Comparison of ENCODE assay signal across 15 mouse cellular contexts in genomic region chr9:13315393-13315792, GRCm38 (mm10). TPM values are rescaled to one million over a fixed set of nuclear protein-coding genes. Genes with fewer than 3 reads are reported as not detected.
DNase-seq lines count a peak whose midpoint lies in the region; ATAC-seq and TF ChIP-seq lines count a peak whose summit lies in the region.
"Had no signal": no experiment of that assay in that cellular context is flagged by ENCODE, and none has a peak within 500 bp of the region (broad histone marks: within the 10 kb centered on the region; RNA-seq: fewer than 3 reads in every experiment).

No protein-coding gene starts in this region.

- DNase-seq in heart, adult 2 months, result no peak
- DNase-seq in heart, adult 8-10 months (ENCODE audit: low spot score), result no peak
- no peak for DNase-seq in cerebellum, postnatal 14 days
- DNase-seq: B cell, adult 2 months; kidney, postnatal 14 days; midbrain, embryonic 14.5 days; right cerebral cortex, adult 18-20 months; thymus, postnatal 25 days had no signal

- peaks cover 4% of the 10 kb centered on the region for H3K36me3 ChIP-seq in heart, adult 2 months (ENCODE audit: control insufficient read depth, insufficient read depth, low read length)
- no peaks in the 10 kb centered on the region for H3K36me3 ChIP-seq in kidney, embryonic 15.5 days
- H3K36me3 ChIP-seq in kidney, embryonic 16.5 days (ENCODE audit: insufficient read depth, low read length), result no peaks in the 10 kb centered on the region
- no peaks in the 10 kb centered on the region for H3K36me3 ChIP-seq in embryonic facial prominence, embryonic 15.5 days
- H3K36me3 ChIP-seq in lung, embryonic 16.5 days (ENCODE audit: control insufficient read depth, insufficient read depth, low read length), result no peaks in the 10 kb centered on the region
- H3K36me3 ChIP-seq: embryonic facial prominence, embryonic 12.5 days; liver, embryonic 12.5 days had no signal

- no peak for TF ChIP-seq CTCF in heart, adult 2 months (IDR thresholded peaks at IDR 0.05)

- H3K9me3 ChIP-seq in kidney, embryonic 15.5 days (replicated peaks), result no peaks in the 10 kb centered on the region
- no peaks in the 10 kb centered on the region for H3K9me3 ChIP-seq in kidney, embryonic 16.5 days (ENCODE audit: low read length)
- no peaks in the 10 kb centered on the region for H3K9me3 ChIP-seq in embryonic facial prominence, embryonic 15.5 days (replicated peaks)
- no peaks in the 10 kb centered on the region for H3K9me3 ChIP-seq in lung, embryonic 16.5 days (ENCODE audit: control insufficient read depth, low read length)
- H3K9me3 ChIP-seq: embryonic facial prominence, embryonic 12.5 days; forebrain, embryonic 13.5 days; liver, embryonic 12.5 days had no signal

- TF ChIP-seq POLR2A in heart, adult 2 months (IDR thresholded peaks at IDR 0.05; ENCODE audit: insufficient read depth, low read depth, low read length), result no peak

- ATAC-seq in kidney, embryonic 15.5 days (replicated peaks; ENCODE audit: low FRiP score), result no peak
- ATAC-seq in kidney, embryonic 16.5 days (ENCODE audit: low FRiP score, low TSS enrichment), result no peak
- no peak for ATAC-seq in embryonic facial prominence, embryonic 15.5 days (ENCODE audit: insufficient number of reproducible peaks, low FRiP score, low TSS enrichment, low read depth)
- ATAC-seq in lung, embryonic 16.5 days (ENCODE audit: low read depth), result peak; percentile 45
- ATAC-seq: forebrain, embryonic 13.5 days; liver, embryonic 12.5 days had no signal

- H3K4me3 ChIP-seq in heart, adult 2 months, result no peak overlapping the region
- H3K4me3 ChIP-seq in kidney, embryonic 15.5 days (replicated peaks), result no peak overlapping the region
- H3K4me3 ChIP-seq in kidney, embryonic 16.5 days (ENCODE audit: low read length), result no peak overlapping the region
- no peak overlapping the region for H3K4me3 ChIP-seq in embryonic facial prominence, embryonic 15.5 days (replicated peaks)
- no peak overlapping the region for H3K4me3 ChIP-seq in lung, embryonic 16.5 days (ENCODE audit: low read length)
- H3K4me3 ChIP-seq: embryonic facial prominence, embryonic 12.5 days; forebrain, embryonic 13.5 days; liver, embryonic 12.5 days had no signal

- no peak overlapping the region for H3K9ac ChIP-seq in heart, adult 2 months (ENCODE audit: low read depth, low read length)
- no peak overlapping the region for H3K9ac ChIP-seq in kidney, embryonic 15.5 days
- no peak overlapping the region for H3K9ac ChIP-seq in kidney, embryonic 16.5 days (replicated peaks; ENCODE audit: low read length)
- H3K9ac ChIP-seq in embryonic facial prominence, embryonic 15.5 days, result no peak overlapping the region
- H3K9ac ChIP-seq in lung, embryonic 16.5 days (ENCODE audit: low read length), result no peak overlapping the region
- H3K9ac ChIP-seq: embryonic facial prominence, embryonic 12.5 days; forebrain, embryonic 13.5 days; liver, embryonic 12.5 days had no signal

- no peaks in the 10 kb centered on the region for H3K27me3 ChIP-seq in heart, adult 2 months (ENCODE audit: control insufficient read depth, insufficient read depth, low read length)
- no peaks in the 10 kb centered on the region for H3K27me3 ChIP-seq in kidney, embryonic 15.5 days
- H3K27me3 ChIP-seq in kidney, embryonic 16.5 days (ENCODE audit: insufficient read depth, low read length), result no peaks in the 10 kb centered on the region
- no peaks in the 10 kb centered on the region for H3K27me3 ChIP-seq in embryonic facial prominence, embryonic 15.5 days
- no peaks in the 10 kb centered on the region for H3K27me3 ChIP-seq in lung, embryonic 16.5 days (ENCODE audit: control insufficient read depth, insufficient read depth, low read depth, low read length)
- H3K27me3 ChIP-seq: embryonic facial prominence, embryonic 12.5 days; forebrain, embryonic 13.5 days; liver, embryonic 12.5 days had no signal

- WGBS in heart, adult 2 months, result 56% methylated on average over 5 of the region's 5 CpGs
- WGBS in kidney, embryonic 15.5 days, result 72% methylated on average over 5 of the region's 5 CpGs
- 62% methylated on average over 5 of the region's 5 CpGs for WGBS in kidney, embryonic 16.5 days
- 58% methylated on average over 5 of the region's 5 CpGs for WGBS in embryonic facial prominence, embryonic 15.5 days
- 46% methylated on average over 5 of the region's 5 CpGs for WGBS in lung, embryonic 16.5 days

- peak overlapping the region; percentile 6; the same call in 1 of the 2 replicates for H3K27ac ChIP-seq in heart, adult 2 months
- H3K27ac ChIP-seq in kidney, embryonic 15.5 days, result 0 out of 2 replicates have a peak overlapping the region, but pooled peaks have one; percentile 11
- no peak overlapping the region for H3K27ac ChIP-seq in kidney, embryonic 16.5 days (ENCODE audit: low read length)
- peak overlapping the region; percentile 60 for H3K27ac ChIP-seq in embryonic facial prominence, embryonic 15.5 days (replicated peaks)
- H3K27ac ChIP-seq in lung, embryonic 16.5 days (ENCODE audit: low read length), result peak overlapping the region; percentile 51; the same call in 1 of the 2 replicates
- H3K27ac ChIP-seq: embryonic facial prominence, embryonic 12.5 days; forebrain, embryonic 13.5 days; liver, embryonic 12.5 days had no signal

- intact Hi-C loops in heart, adult 2 months (cut with DNase I), result no loop called here

- H3K79me2 ChIP-seq in heart, adult 2 months (replicated peaks; ENCODE audit: control insufficient read depth, insufficient read depth, low read length), result peaks cover 3% of the 10 kb centered on the region; the same call in 1 of the 2 replicates

- no peak for TF ChIP-seq EP300 in heart, adult 2 months (IDR thresholded peaks at IDR 0.05; ENCODE audit: insufficient read depth, low read depth, low read length)

- no peak overlapping the region for H3K4me2 ChIP-seq in kidney, embryonic 15.5 days
- no peak overlapping the region for H3K4me2 ChIP-seq in kidney, embryonic 16.5 days (replicated peaks; ENCODE audit: low read depth, low read length)
- no peak overlapping the region for H3K4me2 ChIP-seq in embryonic facial prominence, embryonic 15.5 days (replicated peaks)
- no peak overlapping the region for H3K4me2 ChIP-seq in lung, embryonic 16.5 days (ENCODE audit: low read depth, low read length)
- H3K4me2 ChIP-seq: embryonic facial prominence, embryonic 12.5 days; forebrain, embryonic 13.5 days; liver, embryonic 12.5 days had no signal

- H3K4me1 ChIP-seq in heart, adult 2 months (ENCODE audit: control insufficient read depth, insufficient read depth, low read length), result peaks cover 14% of the 10 kb centered on the region
- peaks cover 12% of the 10 kb centered on the region; the same call in 1 of the 2 replicates for H3K4me1 ChIP-seq in kidney, embryonic 15.5 days
- H3K4me1 ChIP-seq in kidney, embryonic 16.5 days (ENCODE audit: insufficient read depth, low read length), result 0 out of 2 replicates have a peak, but pooled peaks cover 4% of the 10 kb centered on the region
- H3K4me1 ChIP-seq in embryonic facial prominence, embryonic 15.5 days, result peaks cover 20% of the 10 kb centered on the region
- peaks cover 17% of the 10 kb centered on the region for H3K4me1 ChIP-seq in lung, embryonic 16.5 days (replicated peaks; ENCODE audit: control insufficient read depth, insufficient read depth, low read length)
- H3K4me1 ChIP-seq: liver, embryonic 12.5 days had no signal

RNA-seq across cellular contexts. Expression of gene Maml2, which starts 17.6 kb away (rescaled TPM):
- total RNA-seq in heart, adult 2 months (2021), result 1 to 10 TPM; 5.7 to 6.5 TPM
- polyA plus RNA-seq in heart, adult 2 months (2012; rRNA removed), result 4.8 and 6.2 TPM in 2 replicates
- 1 to 10 TPM; 5.0 to 6.1 (median 5.2) TPM for total RNA-seq in heart, adult 8-10 months (2022)
- polyA plus RNA-seq in kidney, embryonic 15.5 days (2015; fragmentation: Nextera tagmentation; extraction: Ambion mirVana), result 10.5 and 11.4 TPM in 2 replicates
- polyA plus RNA-seq in kidney, embryonic 16.5 days (2015; fragmentation: Nextera tagmentation; extraction: Ambion mirVana), result 10.0 and 12.0 TPM in 2 replicates
- 11.7 and 12.5 TPM in 2 replicates for polyA plus RNA-seq in embryonic facial prominence, embryonic 15.5 days (2015; fragmentation: Nextera tagmentation; extraction: Ambion mirVana)
- 15.3 and 15.6 TPM in 2 replicates for polyA plus RNA-seq in lung, embryonic 16.5 days (2015; fragmentation: Nextera tagmentation; extraction: Ambion mirVana)
